Mouse (Mus musculus): ENCODE data around the gene Atg13.

DNA sequence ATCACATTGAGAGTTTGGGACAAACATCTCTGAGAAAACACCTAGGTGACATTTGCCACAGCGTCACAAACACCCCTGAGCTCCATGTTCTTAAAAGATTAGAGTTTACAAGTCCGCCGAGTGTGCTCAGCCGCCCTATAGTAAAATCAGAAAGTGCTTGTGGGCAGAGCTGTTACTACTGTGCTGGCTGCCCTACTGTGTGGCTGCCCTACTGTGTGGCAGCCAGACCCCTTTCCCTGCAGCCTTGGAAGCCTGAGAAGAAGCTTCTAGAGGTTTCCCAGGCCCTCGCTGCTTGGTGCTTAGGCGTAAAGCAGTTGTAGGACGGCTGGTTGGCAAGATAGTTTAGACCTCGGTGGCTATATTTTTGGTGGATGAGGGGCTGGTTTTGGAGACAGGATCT, 50.7 kb downstream of the Atg13 start:
- TF ChIP-seq POLR2A (IDR thresholded peaks at IDR 0.05; ENCODE audit: low read depth, low read length) (no peak), CTCF (IDR thresholded peaks at IDR 0.05; ENCODE audit: extremely low read depth, insufficient read length, insufficient replicate concordance, low read depth, low read length) (no peak)
